Mouse (Mus musculus) gastrocnemius, postnatal 14 days (tissue): ENCODE measurements around the gene Eif2s1. TPM values are rescaled to one million over a fixed set of nuclear protein-coding genes. Genes with fewer than 3 reads are reported as not detected.
A peak's percentile ranks its signal among the peaks of the same experiment; 100 is the strongest.

ENCODE experiments used
- DNase-seq: peaks from one replicate; pipeline ENCODE4 v3.0.0; 2021; ENCODE audit warnings: mixed read lengths
- intact Hi-C: fragments of 180-260 bp; cut with DNase I; formaldehyde crosslinking; loops from one replicate; pipeline ENCODE4 v1.15.1; 2025; ENCODE audit warnings: low total_unique reads
- long read RNA-seq, 2 experiments: library from polyadenylated mRNA; stranded (forward); transcript quantifications; one replicate each; pipeline ENCODE4 v2.0.0; 2021
- total RNA-seq, 2 experiments: library from RNA; stranded (reverse); gene quantifications; 2 replicates each; pipeline ENCODE4 v1.2.3; 2021

The Eif2s1 gene
- total RNA-seq, result 10 to 100 TPM; 38.9 to 49.3 TPM
- long read RNA-seq, experiment 1, transcript Eif2s1-201 (8 exons, 3,405 nt), result major isoform, 49 of 50 reads
- long read RNA-seq, experiment 1, partial matches to known transcripts, result 1 of 50 reads
- long read RNA-seq, experiment 1, other reads (novel, unspliced or antisense), result 0 of 50 reads
- long read RNA-seq, experiment 2, transcript Eif2s1-201 (8 exons, 3,405 nt), result major isoform, 66 of 68 reads
- long read RNA-seq, experiment 2, partial matches to known transcripts, result 1 of 68 reads
- long read RNA-seq, experiment 2, other reads (novel, unspliced or antisense), result 1 of 68 reads

- peak; percentile 98 for DNase-seq
- intact Hi-C loops, result no loop called here
These were observed at the start of gene Eif2s1, which contains the start of gene Atp6v1d for GRCm38 (mm10) chr12:78861496-78862253. Gene Eif2s1 (plus strand): TSS chr12:78861819. Gene Atp6v1d (minus strand): TSS chr12:78861638.

- intact Hi-C loops, result no loop called here
- no peak for DNase-seq
These were observed 47.2 kb upstream of the Eif2s1 start for GRCm38 (mm10) chr12:78814437-78814836.

DNA sequence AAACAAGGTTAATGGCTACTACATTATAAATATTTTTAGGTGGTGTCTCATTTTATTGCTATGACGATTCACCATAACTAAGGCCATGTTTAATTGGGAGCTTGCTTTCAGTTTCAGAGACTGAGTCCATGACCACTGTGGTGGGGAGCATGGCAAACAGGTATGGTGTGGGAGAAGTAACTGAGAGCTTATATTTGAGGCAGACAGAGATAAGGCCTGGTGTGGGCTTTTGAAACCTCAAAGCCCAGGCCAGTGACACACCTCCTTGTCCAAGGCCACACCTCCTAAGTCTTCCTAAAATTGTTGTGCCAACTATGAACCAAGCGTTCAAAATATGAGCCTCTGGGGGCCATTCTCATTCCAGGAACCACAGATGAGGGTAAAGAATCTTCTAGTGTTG is 27.1 kb upstream of the Eif2s1 start:
- DNase-seq, result no peak

DNA sequence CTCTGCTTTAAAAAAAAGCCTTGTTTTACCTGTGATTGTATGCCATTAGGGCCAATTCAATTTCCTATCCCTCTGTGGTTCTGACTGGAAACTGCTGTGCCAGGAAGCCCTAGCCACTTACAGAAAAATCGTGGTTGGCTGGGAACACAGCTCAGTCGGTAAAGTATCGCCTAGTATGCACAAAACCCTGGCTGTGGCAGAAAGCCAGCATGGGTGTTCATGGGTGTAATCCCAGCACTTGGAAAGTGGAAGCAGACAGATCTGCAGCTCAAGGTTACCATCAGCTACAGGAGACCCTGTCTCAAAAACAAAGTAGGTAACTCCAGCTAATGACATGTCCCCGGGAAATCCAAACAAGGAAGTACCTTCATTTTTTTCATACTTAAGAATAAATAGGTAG is 21.7 kb upstream of the Eif2s1 start:
- peak; percentile 11 for DNase-seq
- intact Hi-C loops, result no loop called here

More for the DNA sequence above, 27.1 kb upstream of the Eif2s1 start:
- intact Hi-C loops, result no loop called here

- intact Hi-C loops, result no loop called here
- DNase-seq, result no peak
These were observed 19.2 kb upstream of the Eif2s1 start for GRCm38 (mm10) chr12:78842429-78842828.

- intact Hi-C loops, result no loop called here
- no peak for DNase-seq
These were observed 13.4 kb upstream of the Eif2s1 start for GRCm38 (mm10) chr12:78848246-78848645.

DNA sequence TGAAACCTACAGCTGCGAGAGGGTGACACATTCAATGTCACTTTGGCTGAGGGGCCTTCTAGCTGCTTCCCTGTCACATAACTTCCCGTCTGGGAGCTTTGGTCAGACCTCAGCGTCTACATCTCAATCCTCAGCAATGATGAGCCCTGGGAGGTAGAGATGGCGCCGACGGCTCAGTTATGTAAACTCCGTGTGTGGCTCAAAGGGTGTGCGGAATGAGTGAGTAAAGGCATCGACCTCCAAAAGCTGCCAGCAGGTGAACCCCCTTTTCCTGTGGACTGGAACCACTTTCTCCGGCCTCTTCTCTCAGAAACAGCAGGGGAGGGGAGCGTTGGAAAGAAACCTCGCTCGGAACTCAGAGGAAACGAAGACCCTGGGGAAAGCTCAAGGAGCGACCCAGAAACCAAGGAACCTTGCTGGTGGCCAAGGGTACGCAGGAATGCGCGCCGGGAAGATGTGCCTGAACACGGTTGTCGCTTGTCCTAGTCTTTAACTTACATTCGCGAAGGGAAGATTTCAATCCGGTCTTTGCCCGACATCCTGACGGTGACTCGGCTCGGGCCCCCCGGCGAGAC is 611 bp upstream of the Eif2s1 start:
- intact Hi-C loops, result no loop called here

GRCm38 (mm10) chr12:78862254-78862730 is 673 bp downstream of the Eif2s1 start:
- no peak for DNase-seq
- intact Hi-C loops, result no loop called here

More for the DNA sequence above, 611 bp upstream of the Eif2s1 start:
- DNase-seq, result no peak

- intact Hi-C loops, result no loop called here
- no peak for DNase-seq
These were observed 3.8 kb downstream of the Eif2s1 start for GRCm38 (mm10) chr12:78865434-78865833.

- no peak for DNase-seq
These were observed 6.5 kb downstream of the Eif2s1 start for GRCm38 (mm10) chr12:78868115-78868514.

GRCm38 (mm10) chr12:78874581-78874980 is 13.0 kb downstream of the Eif2s1 start:
- no peak for DNase-seq
- intact Hi-C loops, result no loop called here

More at GRCm38 (mm10) chr12:78868115-78868514, 6.5 kb downstream of the Eif2s1 start:
- intact Hi-C loops, result no loop called here

DNA sequence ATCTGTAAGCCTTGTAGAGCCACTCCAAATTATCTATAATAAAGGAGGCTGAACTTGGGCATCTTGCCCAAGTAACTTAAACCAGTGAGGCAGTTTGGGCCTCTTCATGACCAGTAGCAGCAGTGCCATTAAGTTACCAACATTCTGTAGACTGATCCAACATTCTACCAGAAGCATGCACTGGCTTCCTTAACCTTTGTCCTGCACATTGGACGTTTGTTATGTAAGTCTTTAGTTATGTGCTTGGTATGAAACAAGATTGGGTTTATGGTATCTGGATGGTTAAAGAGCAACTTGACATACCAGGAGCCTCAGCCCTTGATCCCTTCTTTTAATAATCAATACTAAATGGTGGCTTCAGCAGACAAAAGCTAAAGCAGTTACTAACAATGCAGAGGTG is 28.4 kb downstream of the Eif2s1 start:
- intact Hi-C loops, result no loop called here
- no peak for DNase-seq

- no peak for DNase-seq
- intact Hi-C loops, result no loop called here
These were observed 29.5 kb downstream of the Eif2s1 start for GRCm38 (mm10) chr12:78891149-78891548.

GRCm38 (mm10) chr12:78897861-78898260 is 36.2 kb downstream of the Eif2s1 start:
- intact Hi-C loops, result no loop called here
- DNase-seq, result no peak

DNA sequence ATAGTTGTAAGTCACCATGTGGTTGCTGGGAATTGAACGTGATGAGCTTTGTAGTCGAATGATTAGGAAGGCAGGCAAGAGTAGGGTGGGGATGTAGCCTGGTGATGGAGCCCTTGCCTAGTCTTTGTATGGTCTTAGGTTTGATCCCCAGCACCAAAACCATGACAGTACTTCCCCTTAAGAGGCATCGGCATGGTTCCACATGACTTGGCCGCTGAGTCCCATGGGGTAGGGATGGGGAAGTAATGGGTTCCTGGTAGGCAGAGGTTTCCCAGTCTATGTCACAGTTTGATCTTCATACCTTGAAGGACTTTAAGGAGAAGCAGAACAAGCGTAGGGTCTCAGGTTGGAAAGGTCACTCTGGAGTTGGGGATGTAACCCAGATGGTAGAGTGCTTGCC is 39.8 kb downstream of the Eif2s1 start:
- intact Hi-C loops, result no loop called here
- no peak for DNase-seq

GRCm38 (mm10) chr12:78903313-78903712 is 41.7 kb downstream of the Eif2s1 start:
- no peak for DNase-seq
- intact Hi-C loops, result no loop called here

DNA sequence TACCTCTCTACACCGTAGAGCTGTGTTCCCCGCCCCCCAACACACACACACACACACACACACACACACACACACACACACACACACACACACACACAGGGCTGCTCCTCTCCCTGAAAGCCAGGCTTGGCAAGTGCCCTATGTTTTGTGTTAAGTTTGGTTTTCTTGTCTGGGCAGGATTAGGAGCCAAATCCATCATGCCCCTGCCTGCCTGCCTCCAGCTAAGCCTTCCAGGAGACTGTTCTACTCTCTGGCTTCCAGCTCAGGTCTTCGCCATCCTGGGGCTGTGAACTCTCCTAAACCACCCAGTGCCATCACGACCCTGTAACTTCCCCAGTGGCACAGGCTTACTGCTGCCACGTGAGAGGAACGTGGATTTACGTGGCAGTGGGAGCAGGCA is 42.9 kb downstream of the Eif2s1 start:
- intact Hi-C loops, result no loop called here
- DNase-seq, result no peak

DNA sequence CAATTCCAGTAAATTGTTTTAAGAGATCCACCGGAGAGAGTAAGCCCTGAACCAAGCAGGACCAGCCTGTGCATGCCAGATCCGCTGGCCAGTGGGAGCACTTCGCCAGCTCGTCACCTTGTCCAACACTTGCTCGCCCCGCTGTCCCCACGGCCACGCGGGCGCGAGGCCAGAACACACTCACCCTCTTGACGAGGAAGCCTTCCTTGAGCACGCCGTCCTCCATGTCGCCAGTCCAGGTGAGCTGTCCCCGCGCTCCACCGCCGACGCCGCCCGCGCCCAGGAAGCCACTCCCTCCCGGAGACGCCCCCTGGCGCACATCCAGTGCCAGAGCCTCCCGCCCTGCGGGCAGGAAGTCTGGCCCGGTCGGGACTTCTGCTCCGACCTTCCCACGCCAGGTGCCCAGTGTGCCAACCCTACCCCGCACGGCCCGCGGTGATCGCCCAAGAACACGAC is 45.1 kb downstream of the Eif2s1 start, which contains the start of gene Plek2:
Gene Plek2 (minus strand): TSS at position 258 of the 456 bp plus-strand sequence.
- intact Hi-C loops, result no loop called here
- DNase-seq, result peak; percentile 63

- no peak for DNase-seq
- intact Hi-C loops, result no loop called here
These were observed 46.5 kb downstream of the Eif2s1 start for GRCm38 (mm10) chr12:78908081-78908605.
